Mouse (Mus musculus) lung, postnatal 0 days (tissue): Measurements from ENCODE around the gene Dync2h1. TPM values are rescaled to one million over a fixed set of nuclear protein-coding genes. Genes with fewer than 3 reads are reported as not detected.

ENCODE experiments used
- ATAC-seq: fragments of 200-750 bp; cut with Nextera tagmentation; 2 replicates; pipeline ENCODE4 v1.8.0; 2017; ENCODE audit warnings: moderate library complexity
- DNase-seq: peaks from one replicate; pipeline ENCODE4 v3.0.0-alpha.2; 2016; ENCODE audit warnings: low spot score
- H3K27ac ChIP-seq: fragments of 300-500 bp; sonication (generic); 2 replicates; pipeline ENCODE4 v1.5.1; 2014; ENCODE audit warnings: antibody characterized with exemption, mild to moderate bottlenecking, low read length, mixed read lengths
- H3K27me3 ChIP-seq: fragments of 300-500 bp; sonication (generic); replicated peaks from 2 replicates; pipeline ENCODE4 v1.6.1; 2014; ENCODE audit warnings: low read length, mixed read lengths; ENCODE audit not compliant: insufficient read depth
- H3K36me3 ChIP-seq: fragments of 300-500 bp; sonication (generic); 2 replicates; pipeline ENCODE4 v1.6.1; 2014; ENCODE audit warnings: low read length, mixed read lengths; ENCODE audit not compliant: insufficient read depth
- H3K4me1 ChIP-seq: fragments of 300-500 bp; sonication (generic); 2 replicates; pipeline ENCODE4 v1.6.1; 2014; ENCODE audit warnings: antibody characterized with exemption, low read depth, low read length, mixed read lengths; ENCODE audit not compliant: insufficient read depth
- H3K4me2 ChIP-seq: fragments of 300-500 bp; sonication (generic); replicated peaks from 2 replicates; pipeline ENCODE4 v1.6.1; 2014; ENCODE audit warnings: low read depth, mild to moderate bottlenecking, low read length, moderate library complexity, mixed read lengths
- H3K4me3 ChIP-seq: fragments of 300-500 bp; sonication (generic); 2 replicates; pipeline ENCODE4 v1.5.1; 2014; ENCODE audit warnings: low read depth, low read length
- H3K9ac ChIP-seq: fragments of 300-500 bp; sonication (generic); replicated peaks from 2 replicates; pipeline ENCODE4 v1.6.1; 2014; ENCODE audit warnings: low read depth, mild to moderate bottlenecking
- H3K9me3 ChIP-seq: fragments of 300-500 bp; sonication (generic); 2 replicates; pipeline ENCODE4 v1.6.1; 2016; ENCODE audit warnings: low read length, mixed read lengths
- CTCF ChIP-seq: IDR thresholded peaks from 2 replicates; pipeline ENCODE4 v1.5.1; 2016; ENCODE audit warnings: antibody characterized with exemption, mild to moderate bottlenecking
- EP300 ChIP-seq: IDR thresholded peaks from 2 replicates; pipeline ENCODE4 v1.6.1; 2016; ENCODE audit warnings: antibody characterized with exemption, mild to moderate bottlenecking, control low read depth
- WGBS: fragments of 180-500 bp; shearing (Covaris S2); extraction: QIAGEN DNeasy Blood & Tissue Kit; methylation state at CpG from one replicate; pipeline ENCODE4 v1.1.7; 2014; 5-methylcytosine and 5-hydroxymethylcytosine counted together
- polyA plus RNA-seq: library from polyadenylated mRNA; unstranded; fragments of >200 nt; fragmentation: Nextera tagmentation; extraction: Ambion mirVana; gene quantifications from 2 replicates; pipeline ENCODE4 v1.2.1, GENCODE M21; 2015

Gene Dync2h1
- polyA plus RNA-seq, 1 experiment from 2014 or later: 7.2 TPM

DNA sequence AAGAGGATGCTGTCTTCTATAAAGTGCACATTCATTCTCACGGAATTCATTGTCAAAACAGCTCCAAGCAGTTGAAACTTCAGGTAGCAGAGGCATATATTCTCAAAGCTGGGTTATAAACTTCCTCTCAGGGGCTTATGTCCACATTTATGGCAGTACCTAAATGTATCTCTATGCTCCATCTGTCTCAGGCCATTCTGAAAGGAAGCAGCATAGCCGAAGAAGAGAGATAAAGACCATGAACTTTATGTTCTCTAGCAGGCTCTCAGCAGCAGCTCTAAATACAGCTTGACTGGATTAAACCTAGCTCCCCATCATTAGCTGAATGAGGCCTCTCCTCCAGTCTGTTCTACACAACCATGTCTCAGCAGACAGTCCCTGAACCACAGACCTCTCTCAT lies 29.9 kb downstream of the Dync2h1 start:
- no peak for DNase-seq
- Histone ChIP-seq H3K36me3 (no peaks in the 10 kb centered on the region), H3K9me3 (no peaks in the 10 kb centered on the region), H3K4me2 (no peak overlapping the region), H3K27me3 (no peaks in the 10 kb centered on the region), H3K4me3 (no peak overlapping the region), H3K9ac (no peak overlapping the region), H3K27ac (no peak overlapping the region), H3K4me1 (no peaks in the 10 kb centered on the region)
- 87% methylated on average over 2 of the region's 2 CpGs for WGBS
- no peak for ATAC-seq
- TF ChIP-seq CTCF (no peak), EP300 (no peak)

GRCm38 (mm10) chr9:7122863-7123262 lies 61.4 kb downstream of the Dync2h1 start:
- no peaks in the 10 kb centered on the region for H3K36me3 ChIP-seq
- H3K9me3 ChIP-seq: no peaks in the 10 kb centered on the region
- 97% methylated on average over 2 of the region's 2 CpGs for WGBS
- H3K4me1 ChIP-seq: no peaks in the 10 kb centered on the region
- H3K4me2 ChIP-seq: no peak overlapping the region
- no peak overlapping the region for H3K4me3 ChIP-seq
- no peak for ATAC-seq
- H3K27me3 ChIP-seq: no peaks in the 10 kb centered on the region
- no peak overlapping the region for H3K27ac ChIP-seq
- H3K9ac ChIP-seq: no peak overlapping the region
- DNase-seq: no peak
- TF ChIP-seq CTCF: no peak
- TF ChIP-seq EP300: no peak

DNA sequence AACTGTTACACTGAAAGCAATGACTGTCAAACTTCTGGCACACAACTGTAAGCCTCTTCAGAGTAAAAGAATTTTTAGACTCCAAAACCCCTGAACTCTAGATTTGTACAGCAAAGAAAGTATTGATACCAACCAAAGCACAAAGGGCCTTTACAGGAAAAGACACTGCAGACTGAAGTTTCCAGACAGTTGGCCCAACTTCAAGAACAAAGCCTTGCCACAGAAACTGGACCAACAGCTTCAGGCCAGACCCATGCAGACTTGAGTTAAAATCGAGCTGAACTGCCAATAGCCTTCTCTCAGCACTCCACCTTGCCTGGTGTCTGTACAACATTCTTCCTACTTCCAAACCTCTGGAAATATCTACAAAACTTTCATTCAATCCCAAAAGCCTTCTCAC lies 74.1 kb downstream of the Dync2h1 start:
- no peak overlapping the region for H3K9ac ChIP-seq
- H3K27ac ChIP-seq: no peak overlapping the region
- no peak overlapping the region for H3K4me2 ChIP-seq
- H3K36me3 ChIP-seq: no peaks in the 10 kb centered on the region
- H3K4me3 ChIP-seq: no peak overlapping the region
- no peaks in the 10 kb centered on the region for H3K27me3 ChIP-seq
- ATAC-seq: no peak
- H3K9me3 ChIP-seq: no peaks in the 10 kb centered on the region
- TF ChIP-seq CTCF: no peak
- TF ChIP-seq EP300: no peak
- WGBS: 48% methylated on average over 1 of the region's 1 CpGs
- no peaks in the 10 kb centered on the region for H3K4me1 ChIP-seq
- no peak for DNase-seq

- Histone ChIP-seq H3K27ac (no peak overlapping the region), H3K9ac (no peak overlapping the region), H3K4me2 (no peak overlapping the region), H3K9me3 (no peaks in the 10 kb centered on the region), H3K4me1 (no peaks in the 10 kb centered on the region), H3K27me3 (no peaks in the 10 kb centered on the region), H3K4me3 (no peak overlapping the region), H3K36me3 (no peaks in the 10 kb centered on the region)
- DNase-seq (no peak), ATAC-seq (no peak)
- TF ChIP-seq CTCF: no peak
- no peak for TF ChIP-seq EP300
These were observed 82.9 kb downstream of the Dync2h1 start for GRCm38 (mm10) chr9:7101361-7101760.

DNA sequence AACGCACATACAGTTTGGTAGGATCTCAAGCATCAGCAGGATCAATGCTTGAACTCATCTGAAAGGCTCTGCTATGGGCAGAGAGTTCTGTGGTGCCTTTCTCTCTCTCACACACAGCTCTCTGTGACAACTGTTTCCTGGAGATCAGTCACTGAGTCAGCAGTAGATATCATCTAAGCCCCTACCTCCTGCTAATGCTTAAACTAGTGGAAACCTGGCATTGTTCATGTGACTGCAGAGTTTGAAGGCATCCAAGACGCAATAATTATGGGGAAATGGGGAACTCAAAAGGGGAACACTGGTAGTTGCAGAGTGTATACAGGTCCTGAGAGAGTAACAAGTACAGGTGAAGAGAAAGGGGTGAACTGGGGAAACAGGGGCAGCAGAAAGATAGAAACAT lies 109.6 kb downstream of the Dync2h1 start:
- no peaks in the 10 kb centered on the region for H3K27me3 ChIP-seq
- DNase-seq (no peak), ATAC-seq (no peak)
- no peak overlapping the region for H3K4me3 ChIP-seq
- TF ChIP-seq EP300: no peak
- no peak for TF ChIP-seq CTCF
- H3K9ac ChIP-seq: no peak overlapping the region
- WGBS: 85% methylated on average over 2 of the region's 2 CpGs
- H3K27ac ChIP-seq: no peak overlapping the region
- no peaks in the 10 kb centered on the region for H3K9me3 ChIP-seq
- H3K4me1 ChIP-seq: no peaks in the 10 kb centered on the region
- H3K4me2 ChIP-seq: no peak overlapping the region
- peaks cover 7% of the 10 kb centered on the region; the same call in 1 of the 2 replicates for H3K36me3 ChIP-seq

- H3K27me3 ChIP-seq: no peaks in the 10 kb centered on the region
- no peak overlapping the region for H3K4me3 ChIP-seq
- no peak for TF ChIP-seq CTCF
- no peak for TF ChIP-seq EP300
- H3K36me3 ChIP-seq: no peaks in the 10 kb centered on the region
- H3K9ac ChIP-seq: no peak overlapping the region
- no peak overlapping the region for H3K4me2 ChIP-seq
- no peaks in the 10 kb centered on the region for H3K9me3 ChIP-seq
- no peak for DNase-seq
- H3K27ac ChIP-seq: no peak overlapping the region
- ATAC-seq: no peak
- WGBS: 58% methylated on average over 3 of the region's 3 CpGs
- H3K4me1 ChIP-seq: no peaks in the 10 kb centered on the region
These were observed 113.4 kb downstream of the Dync2h1 start for GRCm38 (mm10) chr9:7070846-7071245.

GRCm38 (mm10) chr9:7050588-7050987 lies 133.7 kb downstream of the Dync2h1 start:
- TF ChIP-seq EP300 (no peak), CTCF (peak; percentile 46)
- H3K4me3 ChIP-seq: no peak overlapping the region
- no peak for DNase-seq
- H3K9me3 ChIP-seq: no peaks in the 10 kb centered on the region
- no peaks in the 10 kb centered on the region for H3K4me1 ChIP-seq
- no peak overlapping the region for H3K9ac ChIP-seq
- H3K4me2 ChIP-seq: no peak overlapping the region
- no peaks in the 10 kb centered on the region for H3K27me3 ChIP-seq
- ATAC-seq: no peak
- 73% methylated on average over 3 of the region's 3 CpGs for WGBS
- no peaks in the 10 kb centered on the region for H3K36me3 ChIP-seq
- no peak overlapping the region for H3K27ac ChIP-seq
